Mouse (Mus musculus) monocyte, adult 2 months (primary cell): ENCODE results near the gene Lrrc30.

Experiments
- DNase-seq, 2 experiments: peaks; one replicate each; pipeline ENCODE4 v3.0.0; 2022; ENCODE audit warnings: low spot score in 2 of 2, low read depth in 1 of 2

The Lrrc30 gene

DNA sequence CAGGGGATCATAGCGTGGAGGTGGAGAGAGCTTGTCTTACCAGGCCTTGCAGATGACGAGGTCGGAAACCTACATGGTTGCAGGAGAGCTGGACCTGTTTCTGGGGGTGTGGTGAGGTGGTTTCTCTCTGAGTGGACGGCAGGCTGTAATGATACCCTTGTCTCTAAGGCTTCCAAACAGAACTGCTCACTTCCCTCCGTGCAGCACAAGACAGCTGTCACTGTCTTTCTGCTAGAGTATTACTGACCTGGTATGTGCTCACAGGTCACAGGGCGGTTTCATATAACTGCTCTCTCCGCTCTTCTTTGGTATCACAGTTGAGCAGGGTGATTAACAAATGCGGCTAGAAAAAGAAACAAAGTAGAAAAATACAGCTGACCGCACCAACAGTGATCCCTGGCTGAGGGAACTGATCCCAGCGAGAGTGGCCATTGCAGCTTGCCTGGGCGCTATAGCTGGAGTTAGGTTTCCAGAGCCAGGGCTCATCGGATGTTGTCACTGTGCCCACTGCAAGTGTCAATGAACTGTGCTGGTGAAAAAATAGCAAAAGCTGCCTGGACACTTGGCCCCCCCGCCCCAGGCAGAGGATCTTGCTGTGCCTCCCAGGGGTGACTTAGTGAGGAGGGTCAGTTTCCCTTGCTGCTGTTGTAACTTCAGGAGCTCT is at the start of gene Lrrc30:
Lrrc30 (minus strand) TSS at position 48 of the 664 bp plus-strand sequence.
- no peak for DNase-seq

DNA sequence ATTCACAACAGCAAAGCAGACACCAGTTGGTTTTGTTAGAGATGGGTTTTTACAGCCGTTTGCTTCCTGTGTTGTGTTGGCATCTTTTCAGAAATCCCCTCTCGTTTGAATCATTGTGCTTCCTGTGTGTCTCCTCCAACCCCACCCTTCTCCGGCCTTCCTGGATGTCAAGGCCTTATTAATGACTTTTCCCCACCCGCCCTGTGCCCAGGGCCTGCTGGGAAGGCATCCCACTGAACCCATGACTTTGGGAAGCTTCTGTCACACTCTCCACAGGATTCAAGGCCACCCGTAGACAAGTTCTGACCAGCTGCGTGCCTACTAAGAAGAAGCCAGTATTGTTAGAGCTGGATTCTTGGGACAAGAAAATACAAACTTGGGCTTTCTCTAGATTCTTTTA is 48.6 kb upstream of the Lrrc30 start:
- DNase-seq = no peak

DNA sequence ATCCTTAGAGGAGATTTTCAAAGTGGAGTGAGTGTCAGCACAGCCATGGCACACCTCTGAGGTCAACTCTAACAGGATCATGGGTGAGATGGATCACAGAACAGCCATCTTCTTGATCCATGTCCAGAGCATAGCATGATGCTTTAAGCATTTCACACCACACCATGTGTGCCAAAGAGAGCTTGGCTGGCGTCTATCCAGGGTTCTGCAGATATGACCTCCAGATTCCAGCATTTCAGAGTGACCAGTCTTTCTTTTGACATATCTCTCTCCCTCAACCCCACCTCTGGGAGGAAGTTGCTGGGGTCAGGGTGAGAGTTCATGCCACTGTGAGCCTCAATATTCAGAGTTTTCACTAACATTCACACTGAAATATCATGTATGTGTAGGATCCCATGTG is 46.1 kb upstream of the Lrrc30 start:
- no peak for DNase-seq

DNA sequence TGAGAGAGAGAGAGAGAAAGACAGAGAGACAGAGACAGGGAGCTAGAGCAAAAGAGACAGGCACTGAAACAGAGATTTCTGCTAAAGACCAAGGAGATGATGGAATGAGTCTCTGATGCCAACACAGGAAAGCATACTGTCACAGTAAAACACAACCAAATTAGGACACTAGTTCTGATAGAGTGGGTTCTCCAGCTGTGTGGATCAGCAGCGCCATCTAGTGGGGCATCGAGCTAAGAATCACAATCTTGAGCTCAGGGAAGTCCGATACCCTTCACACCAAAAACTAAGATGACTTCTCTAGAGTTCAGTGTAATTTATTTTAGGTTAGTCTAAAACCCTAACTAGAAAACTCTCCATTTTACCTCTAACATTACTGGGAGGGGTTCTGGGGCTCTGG is 35.5 kb upstream of the Lrrc30 start:
- no peak for DNase-seq

DNA sequence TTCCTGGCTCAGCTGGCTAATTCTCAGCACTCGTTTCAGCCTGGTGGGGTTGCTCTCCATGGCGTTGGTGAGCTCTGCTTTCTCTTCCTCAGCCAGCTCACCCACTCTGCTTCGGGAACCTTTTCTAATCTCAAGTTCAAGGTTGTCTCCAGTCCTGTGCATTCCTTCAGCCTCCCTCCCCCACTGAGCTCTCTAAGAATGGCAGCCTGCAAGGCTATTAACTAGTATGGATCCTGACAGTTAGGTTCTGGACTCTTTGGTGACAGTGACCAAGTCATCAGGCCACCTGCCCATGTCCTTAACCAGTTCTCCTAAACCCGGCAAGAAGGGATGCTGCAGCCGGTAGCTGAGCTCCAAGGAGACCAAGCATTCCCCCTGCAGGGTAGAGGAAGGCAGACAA is 34.5 kb upstream of the Lrrc30 start:
- no peak for DNase-seq

DNA sequence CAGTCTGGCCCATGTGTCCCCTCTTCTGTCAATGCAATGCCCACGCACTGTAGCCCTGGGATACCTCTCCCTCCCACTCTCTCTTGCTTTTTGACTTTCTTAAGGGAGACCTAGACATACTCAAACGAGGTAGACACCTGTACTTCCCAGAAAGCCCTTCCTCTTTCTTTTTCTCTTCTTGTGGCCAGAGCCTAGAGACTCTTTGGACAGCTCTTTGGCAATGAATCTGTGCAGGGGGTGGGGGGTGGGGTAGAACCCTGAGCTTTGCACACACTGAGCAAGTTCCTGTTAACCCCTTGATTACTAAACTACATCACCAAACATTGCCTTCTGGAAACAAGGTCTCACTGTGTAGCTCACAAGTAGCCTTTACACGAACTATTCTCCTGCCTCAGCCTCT is 31.8 kb upstream of the Lrrc30 start:
- no peak for DNase-seq

DNA sequence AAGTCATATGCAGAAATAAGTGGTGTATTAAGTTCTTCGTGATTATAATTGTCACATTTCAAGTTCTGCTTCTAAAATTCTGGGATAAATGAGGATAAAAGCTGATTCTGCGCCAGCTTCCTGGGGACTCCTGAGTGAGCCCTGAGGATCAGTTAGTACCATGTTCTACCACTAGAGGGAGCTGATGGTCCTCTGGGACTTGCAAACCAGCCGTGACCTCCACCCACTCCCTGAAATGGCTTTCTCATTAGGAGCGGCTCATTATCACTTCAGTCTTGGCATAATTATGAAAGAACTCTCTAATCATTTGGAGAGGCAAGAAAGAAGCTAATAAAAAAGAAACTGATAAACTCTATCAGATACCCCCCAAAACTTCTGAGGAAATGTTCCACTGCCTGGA is 19.0 kb upstream of the Lrrc30 start:
- peak in 1 of 2 experiments; percentile 3 for DNase-seq

DNA sequence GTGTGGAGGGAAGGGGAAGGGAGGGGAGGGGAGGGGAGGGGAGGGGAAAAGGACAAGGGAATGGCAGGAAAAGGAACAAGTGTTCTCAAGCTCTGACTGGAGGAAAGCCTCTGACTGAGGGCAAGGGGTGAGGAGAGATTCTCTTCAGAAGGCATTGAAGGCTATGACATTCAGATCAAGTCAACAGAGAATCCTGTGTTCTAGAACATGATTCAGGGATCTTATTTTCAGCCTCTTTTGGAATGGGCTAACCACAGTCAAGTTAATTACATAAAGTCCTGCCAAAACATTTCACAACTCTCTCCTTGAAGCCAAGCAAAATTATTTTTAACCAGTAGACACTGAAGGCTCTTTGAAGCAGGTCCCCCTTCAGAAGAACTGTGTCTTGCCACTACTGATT is 9.1 kb upstream of the Lrrc30 start:
- no peak for DNase-seq

DNA sequence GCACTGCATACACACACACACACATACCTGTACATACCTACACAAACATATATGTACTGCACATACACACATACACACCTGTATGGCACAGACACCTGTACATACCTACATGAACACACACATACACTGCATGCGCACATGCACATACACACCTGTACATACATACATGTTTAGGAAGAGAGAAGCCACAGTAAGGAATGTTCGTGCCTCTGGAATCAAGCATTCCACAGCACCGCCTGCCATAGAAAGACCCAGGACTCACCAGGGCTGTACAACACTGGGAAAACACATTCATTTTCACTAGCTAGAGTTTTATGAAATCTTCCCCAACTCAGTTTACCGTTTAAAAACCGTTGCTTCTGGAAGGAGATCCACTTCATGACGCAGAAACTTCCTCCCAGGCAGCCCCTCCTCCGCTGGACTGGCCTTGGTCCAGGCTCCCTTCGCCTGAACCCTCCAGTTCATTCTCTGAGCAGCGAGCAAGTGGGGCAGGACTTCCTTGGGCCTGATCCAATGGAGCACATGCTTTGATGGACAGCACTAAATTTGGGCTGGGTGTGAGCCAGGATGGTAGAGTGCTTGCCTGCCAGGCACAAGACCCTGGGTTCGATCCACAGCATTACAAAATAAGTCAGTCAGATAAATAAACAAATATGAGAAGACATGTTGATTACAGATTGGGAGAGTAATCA is 5.7 kb upstream of the Lrrc30 start:
- DNase-seq = no peak

DNA sequence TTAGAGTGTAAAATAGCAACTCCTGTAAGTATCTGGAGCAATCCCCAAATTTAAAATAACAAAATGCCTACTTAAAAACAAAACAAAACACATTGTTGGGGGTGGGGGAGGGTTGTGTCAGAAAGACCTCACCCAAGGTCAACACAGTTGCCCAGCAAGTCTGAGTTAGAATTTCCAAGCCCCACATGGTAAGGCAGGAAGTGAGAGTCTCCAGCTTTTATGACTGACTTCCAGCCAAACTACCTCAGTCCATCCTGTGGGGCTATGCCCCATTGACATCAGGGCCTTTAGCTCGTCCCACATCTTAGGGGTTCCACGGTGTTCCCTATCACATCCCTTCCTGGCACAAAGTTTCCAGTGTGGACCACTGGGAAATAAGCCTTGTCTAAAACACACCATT is 4.4 kb upstream of the Lrrc30 start:
- no peak for DNase-seq

DNA sequence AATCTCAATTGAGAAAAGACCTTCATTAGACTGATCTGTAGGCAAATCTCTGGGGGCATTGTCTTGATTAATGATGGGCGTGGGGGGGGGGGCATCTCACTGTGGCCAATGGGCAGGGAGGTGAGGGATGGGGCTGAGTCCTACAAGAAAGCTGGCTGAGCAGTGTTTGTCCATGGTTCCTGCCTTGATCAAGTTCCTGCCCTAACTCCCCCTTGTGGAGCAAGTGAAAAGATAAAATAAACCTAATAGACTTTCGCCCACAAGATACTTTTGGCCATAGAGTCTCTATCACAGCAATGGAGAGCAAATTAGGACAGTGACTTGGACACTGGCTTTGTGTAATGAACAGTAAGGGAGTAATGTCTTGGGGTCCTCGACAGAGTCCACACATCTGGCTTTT is 3.8 kb upstream of the Lrrc30 start:
- no peak for DNase-seq

DNA sequence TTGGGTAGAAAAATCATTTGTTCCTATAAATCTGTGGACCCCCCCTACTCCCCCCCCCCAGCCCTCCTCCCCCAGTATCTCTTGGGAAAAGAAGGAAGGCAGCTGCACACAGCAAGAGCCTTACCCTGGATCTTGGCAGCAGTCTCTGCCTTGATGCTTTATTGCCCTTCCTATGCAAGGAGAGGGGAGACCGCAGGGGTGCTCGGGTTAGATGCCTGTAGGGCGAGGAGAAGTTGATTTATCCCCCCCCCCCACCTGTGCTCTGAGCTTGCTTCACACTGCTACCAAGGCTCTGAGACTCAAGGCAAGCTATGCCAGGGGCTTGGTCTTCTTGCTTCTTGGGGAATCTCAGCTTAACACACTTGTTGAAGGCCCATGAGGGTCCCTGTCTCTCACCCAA is 2.8 kb downstream of the Lrrc30 start:
- no peak for DNase-seq

DNA sequence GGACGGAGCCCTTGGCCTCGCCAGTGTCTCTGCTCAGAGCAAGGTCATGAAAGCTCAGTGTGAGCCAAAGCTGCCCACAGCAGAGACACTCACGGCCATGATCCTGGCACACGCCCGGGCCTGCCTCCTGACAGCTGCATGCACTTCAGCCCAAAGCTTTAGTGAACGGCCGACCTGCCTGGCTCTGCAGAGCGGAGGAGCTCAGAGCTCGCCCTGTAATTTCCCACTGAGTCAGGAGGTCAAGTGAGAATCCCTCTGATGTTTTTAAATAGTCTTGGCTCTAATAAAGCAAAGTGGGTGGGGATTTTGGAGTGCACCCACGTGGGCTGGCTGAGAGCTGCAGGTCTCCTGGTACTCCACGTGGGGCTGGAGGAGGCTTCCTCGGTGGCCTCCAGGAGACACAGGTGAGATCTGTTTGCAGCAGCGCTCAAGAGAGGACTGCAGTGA is 3.3 kb downstream of the Lrrc30 start:
- DNase-seq = no peak

DNA sequence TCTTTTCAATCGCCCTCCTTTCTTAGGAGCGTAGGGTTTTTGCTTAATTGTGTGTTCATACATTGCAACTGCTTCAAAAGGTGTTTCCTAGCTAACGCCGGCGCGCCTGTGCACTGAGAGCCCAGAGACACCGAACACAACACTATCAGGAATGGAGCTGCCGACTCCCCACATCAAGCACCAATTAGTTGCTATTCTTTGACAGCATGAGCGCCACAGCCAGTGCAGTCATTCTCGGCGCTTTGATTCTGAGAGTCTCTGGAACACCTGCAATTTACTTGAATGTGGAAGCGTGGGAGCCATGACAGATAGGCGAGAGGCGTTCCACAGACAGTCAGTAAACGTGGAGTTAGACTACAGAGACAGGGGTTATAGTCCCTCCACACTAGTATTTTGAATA is 4.0 kb downstream of the Lrrc30 start:
- no peak for DNase-seq

DNA sequence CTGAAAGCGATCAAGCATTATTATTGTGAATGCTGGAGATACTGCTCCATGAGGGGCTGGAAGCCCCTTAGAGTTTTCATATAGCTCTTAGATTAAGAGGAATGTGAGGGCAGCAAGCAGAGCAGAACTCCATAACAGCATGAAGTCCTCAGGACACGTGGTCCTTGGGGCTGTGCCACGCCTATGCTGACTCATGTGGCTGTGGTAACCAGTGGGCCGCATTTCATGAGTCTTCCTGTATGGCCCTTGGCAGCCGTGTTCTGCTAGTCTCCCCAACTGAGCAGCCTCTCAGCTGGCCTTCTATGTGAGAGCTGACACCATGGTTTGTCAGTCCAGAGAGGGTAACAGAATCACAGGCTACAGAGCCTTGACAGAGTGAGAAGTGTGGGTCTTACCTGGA is 7.1 kb downstream of the Lrrc30 start:
- DNase-seq = peak; percentile 5 to 13

DNA sequence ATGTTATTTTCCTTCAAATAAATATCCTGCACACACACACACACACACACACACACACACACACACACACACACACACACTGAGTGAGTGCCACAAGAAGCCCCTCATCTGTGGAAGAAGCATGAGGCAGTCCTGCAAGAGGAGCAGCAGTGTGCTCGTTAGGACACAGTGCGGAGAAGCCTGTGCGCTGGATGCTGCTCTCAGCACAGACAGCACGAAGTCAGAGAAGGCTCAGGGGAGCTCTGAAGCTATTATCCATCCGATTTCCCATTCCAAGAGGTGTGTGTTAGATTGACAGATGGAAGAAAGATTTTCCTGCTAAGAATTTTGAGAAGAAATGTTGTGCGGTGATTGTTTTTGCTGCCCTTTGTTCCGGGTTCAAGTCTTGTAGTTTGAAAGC is 13.5 kb downstream of the Lrrc30 start:
- no peak for DNase-seq

DNA sequence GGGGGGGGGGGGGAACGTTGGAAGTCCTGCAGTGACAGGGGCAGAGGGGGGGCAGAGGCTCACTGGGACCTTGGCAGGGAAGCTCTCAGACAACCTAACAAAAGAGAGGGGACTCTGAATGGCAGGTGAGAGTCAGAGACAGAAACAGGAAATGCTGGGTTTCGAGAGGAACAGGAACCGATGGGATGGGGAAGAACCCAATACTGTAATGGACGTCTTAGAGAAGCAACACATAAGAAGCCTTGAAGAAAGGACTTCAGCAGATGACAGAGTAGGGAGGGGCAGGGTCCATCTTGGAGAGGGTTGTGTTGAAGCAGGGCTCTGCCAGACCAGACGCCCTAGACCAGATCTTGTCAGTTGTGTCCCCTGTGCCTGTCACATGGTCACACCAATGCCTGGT is 18.1 kb downstream of the Lrrc30 start:
- no peak for DNase-seq

DNA sequence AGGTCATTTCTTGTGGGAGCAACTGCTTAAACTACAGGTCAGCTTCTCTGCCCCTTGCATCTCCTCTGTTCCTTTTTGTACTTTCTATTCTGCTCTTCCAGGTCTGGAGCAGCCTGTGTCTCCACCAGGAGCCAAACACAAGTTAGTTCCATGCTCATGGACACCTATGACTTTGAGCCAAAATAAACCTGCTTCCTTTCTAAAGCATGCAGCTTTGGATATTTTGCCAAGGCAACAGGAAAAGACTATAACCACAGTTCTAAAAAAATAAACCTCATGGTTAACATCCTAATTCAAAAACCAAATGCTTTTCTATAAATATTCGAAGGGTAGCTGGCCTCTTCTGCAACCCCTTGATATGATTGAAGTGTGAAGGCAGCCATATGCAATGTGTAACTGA is 19.9 kb downstream of the Lrrc30 start:
- DNase-seq = no peak

DNA sequence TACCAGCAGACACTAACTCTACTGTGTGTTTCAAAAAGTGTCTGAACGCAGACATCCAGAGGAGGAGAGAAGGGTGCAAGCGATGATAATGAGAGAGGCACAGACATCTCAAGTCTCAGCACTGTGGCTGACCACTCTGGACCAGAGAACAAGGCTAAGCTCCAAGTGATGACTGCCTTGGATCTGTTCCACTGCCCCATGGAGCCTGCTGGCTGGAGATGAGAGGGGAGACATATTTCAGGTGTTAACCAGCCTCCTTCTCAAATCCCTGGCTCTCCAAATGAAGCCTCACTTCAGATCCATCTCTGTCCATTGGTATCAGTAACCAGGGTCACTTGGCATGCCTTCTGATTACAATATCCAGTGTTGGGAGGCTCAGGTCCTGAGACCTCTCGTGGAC is 20.4 kb downstream of the Lrrc30 start:
- no peak for DNase-seq

DNA sequence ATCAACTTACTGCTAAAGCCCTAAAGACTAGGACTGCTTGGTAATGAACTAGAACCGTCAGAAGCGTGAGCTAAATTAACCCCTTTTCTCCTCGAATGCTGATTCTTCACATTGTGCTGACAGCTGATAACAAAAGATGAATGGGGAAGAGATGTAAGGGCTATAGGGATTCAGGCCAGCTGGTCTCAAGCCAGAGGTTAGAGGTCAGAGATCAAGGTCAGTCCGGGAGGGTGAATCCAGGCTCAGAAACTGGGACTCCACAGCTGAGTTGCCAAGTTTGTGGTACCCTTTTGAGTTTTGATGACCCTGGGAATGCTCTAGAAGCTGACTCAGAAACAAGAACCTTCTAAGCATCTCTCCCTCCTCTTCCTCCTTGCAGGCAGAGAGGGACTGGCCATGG is 28.1 kb downstream of the Lrrc30 start:
- no peak for DNase-seq

DNA sequence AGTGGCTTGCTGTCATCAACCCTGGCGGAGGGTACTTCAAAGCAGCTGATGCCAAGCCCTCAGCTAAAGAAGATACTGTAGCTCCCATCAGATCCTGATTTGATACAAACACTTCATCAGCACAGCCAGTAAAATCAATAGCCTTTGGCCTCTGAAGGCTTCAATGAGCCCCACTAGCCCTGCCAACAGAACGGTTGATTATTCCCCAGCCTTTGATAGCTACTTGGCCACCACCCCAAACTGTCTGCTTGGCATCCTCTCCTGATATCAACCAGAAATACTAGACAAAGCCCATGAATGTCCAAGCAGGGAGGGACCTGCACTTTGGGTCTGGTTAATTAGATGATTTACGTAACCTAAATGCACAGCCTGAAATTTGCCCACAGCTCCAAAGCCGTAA is 30.0 kb downstream of the Lrrc30 start:
- DNase-seq = no peak

DNA sequence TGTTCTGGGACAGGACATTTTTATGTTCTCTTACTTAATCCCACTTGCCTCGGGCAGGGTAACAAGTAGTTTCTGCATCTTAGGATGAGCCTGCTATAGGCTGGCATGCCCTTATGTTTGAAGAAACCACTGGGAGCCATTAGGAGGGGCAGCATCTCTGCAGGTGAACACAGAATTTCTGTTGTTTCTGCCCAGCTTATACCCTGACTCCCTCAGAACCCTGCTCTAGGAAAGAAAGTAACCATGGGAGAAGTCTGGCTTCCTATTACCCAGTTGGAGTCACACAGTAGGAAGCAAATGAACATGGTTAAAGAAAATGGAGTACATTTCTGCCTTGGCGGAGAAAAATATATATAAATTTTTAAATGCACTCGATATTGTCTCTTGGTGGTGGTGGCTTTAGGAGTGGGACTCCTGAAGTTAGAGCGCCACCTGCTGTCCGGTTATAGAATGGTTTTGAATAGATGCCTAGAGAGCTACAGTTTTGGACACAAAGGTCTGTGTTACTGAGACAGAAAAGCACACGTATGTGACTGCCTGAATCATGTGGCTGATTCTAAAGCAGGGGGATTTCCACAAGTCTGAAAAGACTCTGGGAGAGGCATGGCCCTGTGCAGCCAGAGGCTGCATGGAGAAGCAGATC is 47.5 kb downstream of the Lrrc30 start:
- no peak for DNase-seq

DNA sequence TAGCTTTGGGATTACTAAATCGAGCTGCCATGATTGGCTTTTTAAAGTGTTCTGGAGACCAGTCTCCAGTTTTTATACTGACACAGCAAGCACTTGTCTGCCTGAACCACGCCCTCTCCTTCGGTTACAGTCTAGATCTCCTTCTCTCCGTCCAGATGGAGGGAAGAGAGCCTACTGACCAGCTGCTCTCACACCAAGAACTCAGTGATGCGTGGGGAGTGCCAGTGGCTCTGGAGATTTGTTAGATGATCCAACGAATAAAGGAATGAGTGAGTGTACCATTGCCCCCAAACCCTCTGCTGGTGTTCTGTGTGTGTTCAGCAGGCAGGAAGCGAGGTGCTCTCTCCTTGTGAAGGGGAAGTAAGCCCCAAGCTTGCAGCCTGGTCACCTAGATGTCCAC is 48.0 kb downstream of the Lrrc30 start:
- DNase-seq = no peak
